Mouse (Mus musculus) cerebellum, adult 11-12 months (tissue): ENCODE data around the gene Slitrk5.
"Not testable (repeated sequence)": the region's sequence is repeated elsewhere in the genome, so short reads cannot be mapped to it uniquely, and the experiment has no call there.

Experiments
- DNase-seq: peaks from one replicate; pipeline ENCODE4 v3.0.0; 2022

Slitrk5 gene

GRCm38 (mm10) chr14:111674664-111675147, at the start of gene Slitrk5:
Slitrk5 (plus strand) TSS chr14:111675097.
- DNase-seq, result peak; percentile 89

GRCm38 (mm10) chr14:111672942-111673341, 2.0 kb upstream of the Slitrk5 start:
- DNase-seq, result no peak

DNA sequence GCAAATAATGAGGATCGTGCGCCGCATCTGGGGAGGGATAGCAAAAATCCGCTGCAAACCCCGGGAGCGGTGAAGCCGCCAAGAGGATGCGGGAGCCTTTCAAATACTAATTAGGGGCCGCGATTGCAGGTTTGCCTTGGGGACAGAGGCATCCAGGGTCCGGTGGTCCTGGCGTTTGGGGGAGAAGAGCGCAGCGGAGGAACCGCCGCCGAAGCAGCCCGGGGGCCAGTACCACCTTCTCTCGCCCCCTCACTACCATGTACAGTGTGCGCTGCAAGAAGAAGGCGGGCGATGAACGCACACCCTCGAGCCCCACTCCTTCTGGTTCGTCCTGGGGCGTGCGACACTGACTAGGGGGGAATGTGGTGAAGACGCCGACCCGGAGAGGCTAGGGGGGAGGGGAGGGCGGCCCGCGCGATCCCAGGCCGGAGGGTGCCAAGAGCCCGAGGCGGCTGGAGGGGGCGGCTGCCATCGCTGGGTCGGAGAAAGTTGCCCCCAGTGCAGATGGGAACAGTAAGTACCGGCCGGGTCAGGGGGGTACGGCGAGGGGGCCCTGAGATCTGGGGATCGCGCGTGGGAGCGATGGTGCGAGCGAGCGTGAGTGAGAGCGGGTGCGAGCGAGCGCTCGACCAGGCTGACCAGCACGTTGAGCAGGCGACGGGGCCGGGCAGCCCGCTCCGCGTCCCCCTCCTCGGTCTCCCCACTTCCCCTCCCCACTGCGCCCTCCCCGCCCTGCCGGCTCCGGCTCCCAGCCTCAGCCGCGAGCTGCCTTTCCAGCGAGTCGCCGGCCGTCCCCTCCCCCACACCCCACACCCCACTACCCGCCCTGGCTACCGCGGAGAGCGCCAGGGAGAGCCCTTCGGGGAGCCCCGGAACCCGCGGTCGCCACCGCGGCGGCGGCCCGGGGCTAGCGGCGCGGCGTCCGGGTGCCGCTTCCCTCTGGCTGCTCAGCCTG, 591 bp downstream of the Slitrk5 start:
- DNase-seq, result peak; percentile 69

DNA sequence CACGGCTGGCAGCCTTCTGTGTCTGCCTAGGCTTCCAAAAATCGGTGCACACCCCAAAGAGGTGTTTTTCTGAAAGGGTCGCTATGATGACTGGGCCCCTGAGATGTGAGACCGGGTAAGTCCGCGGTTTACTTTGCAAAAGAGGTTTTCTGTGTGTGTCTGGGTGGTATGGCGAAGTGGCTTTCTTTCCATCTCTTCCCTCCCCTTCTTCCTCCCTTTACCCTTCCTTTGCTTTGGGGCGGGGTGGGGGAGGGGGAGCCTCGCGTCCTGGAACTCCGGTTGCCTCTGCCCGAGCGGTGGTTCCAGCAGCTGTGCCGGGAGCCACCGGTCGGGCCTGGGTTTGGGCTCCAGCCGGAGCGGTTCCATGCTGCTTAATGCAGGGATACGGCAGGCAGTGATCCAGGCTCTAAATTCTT, 1.3 kb downstream of the Slitrk5 start:
- DNase-seq, result peak; percentile 54

DNA sequence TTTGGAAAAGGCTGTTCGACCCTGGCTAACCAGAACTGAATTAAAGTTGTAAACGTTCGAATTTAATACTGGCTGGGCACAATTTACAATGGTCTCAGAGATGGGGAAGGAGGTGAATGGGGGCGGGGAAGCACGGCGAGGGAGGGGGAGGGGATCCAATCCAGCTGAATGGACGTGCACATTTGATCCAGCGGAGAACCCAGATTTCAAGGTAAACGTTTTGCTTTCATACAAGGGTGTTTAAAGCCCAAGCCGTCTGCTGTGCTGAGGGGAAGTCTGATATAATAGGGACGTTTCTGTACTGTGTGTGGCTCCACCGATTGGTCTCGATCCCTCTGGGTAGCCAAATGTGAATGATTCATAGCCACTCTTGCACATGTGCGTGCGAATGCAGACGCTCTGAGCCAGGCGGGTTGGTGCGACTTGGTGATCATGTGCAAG, 2.0 kb downstream of the Slitrk5 start:
- DNase-seq, result peak; percentile 22

DNA sequence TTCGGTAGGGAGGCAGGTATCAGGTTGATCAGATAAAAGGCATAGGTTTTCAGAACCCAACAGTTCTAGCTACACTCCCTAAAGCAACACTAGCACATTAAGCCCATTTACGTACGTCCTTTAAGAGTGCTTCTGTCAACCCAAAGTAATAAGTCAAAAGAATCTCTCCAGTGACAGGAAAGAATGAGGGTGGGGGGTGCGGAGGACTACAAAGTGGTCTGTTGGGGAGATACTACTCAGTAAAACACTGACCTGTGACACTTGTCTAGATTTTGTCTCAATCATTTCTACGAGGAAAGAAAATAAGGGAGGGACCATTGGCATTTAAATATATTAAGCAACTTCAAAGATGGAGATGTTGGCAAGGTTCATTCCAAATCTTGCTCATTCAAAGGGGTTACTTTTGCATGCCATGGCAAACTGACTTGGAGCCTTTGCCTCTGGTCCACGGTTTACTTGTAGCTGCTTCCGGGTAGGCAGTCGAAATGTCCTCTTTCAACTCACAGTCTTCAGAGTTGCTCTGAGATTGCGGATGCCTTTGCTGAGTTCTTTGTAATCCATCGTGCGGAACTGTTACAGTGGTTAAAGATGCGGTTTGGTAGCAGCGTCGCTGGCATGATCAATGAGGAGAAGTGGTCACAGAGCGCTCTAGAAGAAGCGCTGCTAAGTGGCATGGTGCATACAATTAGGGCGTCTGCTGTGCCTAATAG, 2.6 kb downstream of the Slitrk5 start:
- no peak for DNase-seq

- DNase-seq, result peak; percentile 12
Observed at GRCm38 (mm10) chr14:111680271-111680670, 5.4 kb downstream of the Slitrk5 start.

- peak; percentile 40 for DNase-seq
Observed at GRCm38 (mm10) chr14:111681092-111681708, 6.3 kb downstream of the Slitrk5 start.

GRCm38 (mm10) chr14:111681773-111682172, 6.9 kb downstream of the Slitrk5 start:
- DNase-seq, result peak; percentile 7

DNA sequence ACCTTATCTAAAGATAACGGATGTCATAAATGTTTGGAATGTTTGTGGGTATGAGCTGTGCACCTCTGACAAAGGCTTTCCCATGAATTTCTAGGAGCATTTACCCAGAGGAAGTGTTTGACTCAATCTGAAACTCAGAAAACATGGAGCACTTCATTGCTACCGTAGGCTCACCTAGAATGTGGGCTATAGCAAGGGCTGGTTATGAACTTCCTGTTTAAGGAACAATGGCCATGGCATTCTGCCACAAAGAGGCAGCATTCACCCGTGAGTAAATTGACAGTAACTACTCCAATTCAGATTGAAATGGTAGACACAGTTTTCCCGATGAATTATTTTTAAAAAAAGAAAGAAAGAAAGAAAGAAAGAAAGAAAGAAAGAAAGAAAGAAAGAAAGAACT, 8.6 kb downstream of the Slitrk5 start:
- DNase-seq, result no peak

DNA sequence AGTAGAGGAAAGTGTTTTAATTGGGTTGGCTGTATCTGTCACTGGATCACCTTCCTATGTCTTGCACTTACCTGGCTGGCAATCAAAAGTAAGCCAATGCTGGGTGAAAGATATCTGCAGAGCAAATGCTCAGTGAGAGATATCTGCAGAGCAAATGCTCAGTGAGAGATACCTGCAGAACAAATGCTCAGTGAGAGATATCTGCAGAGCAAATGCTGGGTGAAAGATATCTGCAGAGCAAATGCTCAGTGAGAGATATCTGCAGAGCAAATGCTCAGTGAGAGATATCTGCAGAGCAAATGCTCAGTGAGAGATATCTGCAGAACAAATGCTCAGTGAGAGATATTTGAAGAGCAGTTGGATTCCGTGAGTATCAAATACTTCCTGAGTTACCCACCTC, 15.2 kb downstream of the Slitrk5 start:
- DNase-seq, result not testable (repeated sequence)

DNA sequence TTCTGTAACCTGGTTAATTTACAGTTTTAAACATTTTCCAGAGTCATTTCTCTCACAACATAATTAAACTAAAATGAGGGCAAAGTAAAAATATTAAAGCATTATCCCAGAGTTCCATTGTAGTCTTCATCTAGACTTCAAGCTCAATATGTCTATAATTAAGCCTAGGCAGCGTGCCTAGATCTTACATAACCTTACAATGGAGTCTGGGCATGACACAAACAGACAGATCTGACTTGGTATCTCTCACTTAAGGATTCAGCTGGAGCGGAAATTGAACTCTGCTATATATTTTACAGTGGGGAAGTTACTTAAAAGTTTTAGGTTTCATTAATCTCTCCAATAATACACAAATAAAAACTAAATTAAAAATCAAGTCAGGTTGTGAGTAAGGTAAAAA, 54.9 kb downstream of the Slitrk5 start:
- DNase-seq, result no peak
